Mouse (Mus musculus) heart, embryonic 13.5 days (tissue): ENCODE measurements around the gene Egflam. TPM values are rescaled to one million over a fixed set of nuclear protein-coding genes. Genes with fewer than 3 reads are reported as not detected.

Experiments
- ATAC-seq: fragments of 200-750 bp; cut with Nextera tagmentation; 2 replicates; pipeline ENCODE4 v1.8.0; 2017; ENCODE audit warnings: moderate TSS enrichment; ENCODE audit not compliant: insufficient number of reproducible peaks, low FRiP score, low TSS enrichment; ENCODE audit errors: extremely low read depth
- H3K27ac ChIP-seq: fragments of 300-500 bp; sonication (generic); replicated peaks from 2 replicates; pipeline ENCODE4 v1.5.1; 2015; ENCODE audit warnings: moderate library complexity, mild to moderate bottlenecking, inconsistent platforms
- H3K27me3 ChIP-seq: fragments of 300-500 bp; sonication (generic); replicated peaks from 2 replicates; pipeline ENCODE4 v1.6.1; 2015; ENCODE audit warnings: mild to moderate bottlenecking, inconsistent platforms
- H3K36me3 ChIP-seq: fragments of 300-500 bp; sonication (generic); 2 replicates; pipeline ENCODE4 v1.6.1; 2015; ENCODE audit warnings: mild to moderate bottlenecking, inconsistent platforms
- H3K4me1 ChIP-seq: fragments of 300-500 bp; sonication (generic); 2 replicates; pipeline ENCODE4 v1.6.1; 2015; ENCODE audit warnings: inconsistent platforms
- H3K4me2 ChIP-seq: fragments of 300-500 bp; sonication (generic); 2 replicates; pipeline ENCODE4 v1.6.1; 2015; ENCODE audit warnings: inconsistent platforms, mild to moderate bottlenecking, moderate library complexity
- H3K4me3 ChIP-seq: fragments of 300-500 bp; sonication (generic); 2 replicates; pipeline ENCODE4 v1.5.1; 2015; ENCODE audit warnings: moderate library complexity, mild to moderate bottlenecking, inconsistent platforms
- H3K9ac ChIP-seq: fragments of 300-500 bp; sonication (generic); 2 replicates; pipeline ENCODE4 v1.6.1; 2015; ENCODE audit warnings: inconsistent platforms, mild to moderate bottlenecking, moderate library complexity
- H3K9me3 ChIP-seq: fragments of 300-500 bp; sonication (generic); 2 replicates; pipeline ENCODE4 v1.6.1; 2016; ENCODE audit warnings: inconsistent platforms
- WGBS: fragments of 180-500 bp; shearing (Covaris S2); methylation state at CpG from one replicate; pipeline ENCODE4 v1.1.7; 2015; ENCODE audit warnings: mixed read lengths; 5-methylcytosine and 5-hydroxymethylcytosine counted together
- polyA plus RNA-seq: library from polyadenylated mRNA; unstranded; fragments of >200 nt; fragmentation: Nextera tagmentation; extraction: Ambion mirVana; gene quantifications from 2 replicates; pipeline ENCODE4 v1.2.1, GENCODE M21; 2015

The Egflam gene
- polyA plus RNA-seq = 10.3 and 10.8 TPM in 2 replicates

DNA sequence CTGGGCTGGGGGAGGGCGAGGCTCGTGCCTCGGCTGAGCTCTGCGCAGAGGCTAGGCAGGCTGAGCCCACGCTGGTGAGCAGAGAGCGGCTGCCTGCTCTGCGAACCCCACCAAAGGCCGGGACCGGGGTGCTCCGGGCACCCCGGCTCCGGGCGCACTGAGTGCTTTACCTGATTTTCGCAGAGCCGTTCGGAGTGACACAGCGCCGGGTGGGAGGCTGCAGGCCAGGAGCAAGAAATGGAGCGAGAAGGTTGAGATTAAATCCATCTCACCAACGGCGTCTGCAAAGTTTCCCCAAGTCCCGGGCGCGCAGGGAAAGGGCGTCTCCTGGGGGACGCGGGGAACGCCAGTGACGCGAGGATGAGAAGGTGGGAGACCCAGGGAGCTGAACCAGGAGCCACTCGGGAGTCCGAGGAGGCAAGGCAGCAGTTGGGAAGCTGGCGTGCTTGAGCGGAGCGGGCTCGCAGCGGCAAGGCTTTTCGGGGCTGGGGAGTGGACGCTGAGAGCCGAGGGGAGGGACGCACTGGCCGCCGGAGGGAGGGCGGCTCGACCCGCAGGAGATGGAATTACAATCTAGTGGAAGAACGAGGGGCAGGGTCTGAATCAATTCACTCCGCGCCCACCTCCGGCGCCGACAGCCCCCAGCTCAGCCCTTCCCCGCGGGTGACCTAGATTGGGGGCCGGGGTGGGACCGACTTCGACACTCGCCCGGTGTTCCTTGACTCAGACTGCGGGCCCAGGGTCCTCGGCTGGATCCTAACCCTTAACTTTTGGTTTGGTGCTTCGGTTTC lies at the start of gene Egflam:
Gene Egflam (minus strand): TSS at position 578 of the 791 bp plus-strand sequence.
- H3K27ac ChIP-seq = peak within 1 kb of the TSS; percentile 53

DNA sequence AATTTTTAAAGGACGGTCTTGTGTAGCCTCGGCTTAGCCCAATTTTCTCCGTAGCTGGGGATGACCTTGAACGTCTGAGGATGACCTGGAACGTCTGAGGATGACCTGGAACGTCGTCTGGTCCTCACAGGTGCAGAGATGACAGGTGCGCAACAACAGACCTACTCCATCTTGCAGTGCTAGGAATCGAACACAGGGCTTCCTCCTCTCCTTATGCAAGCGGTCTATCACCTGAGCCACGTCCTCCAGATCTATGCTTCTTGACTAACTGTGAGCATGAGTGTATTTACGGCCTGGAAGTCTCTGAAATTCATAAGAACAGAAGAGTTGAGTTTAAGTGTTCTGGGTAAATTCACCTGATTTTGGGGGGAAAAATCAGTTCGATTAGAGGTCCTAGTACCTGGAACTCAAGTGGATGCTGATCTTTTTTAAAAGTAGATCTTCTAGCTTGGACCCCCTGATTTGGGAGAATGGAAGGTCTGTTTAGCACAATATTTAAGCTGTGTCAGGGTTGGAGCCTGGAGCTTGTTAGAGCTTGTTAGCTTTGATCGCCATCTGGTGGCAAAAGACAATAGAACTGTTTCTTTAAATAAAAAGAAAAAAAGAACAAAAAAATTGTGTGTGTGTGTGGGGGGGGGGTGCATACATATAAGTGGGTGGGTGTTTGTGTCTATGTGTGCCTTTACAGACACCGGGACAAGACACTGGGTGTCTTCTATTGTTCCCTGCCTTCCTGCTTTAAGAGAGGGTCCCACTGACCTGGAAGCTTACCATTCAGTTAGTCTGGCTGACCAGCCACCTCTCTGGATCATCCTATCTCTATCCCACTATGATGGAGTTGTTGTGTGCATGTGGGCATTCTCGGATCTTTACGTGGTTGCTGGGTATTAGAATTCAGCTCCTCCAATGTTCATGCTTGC lies 45.5 kb upstream of the Egflam start:
- peaks cover 16% of the 10 kb centered on the region for H3K4me1 ChIP-seq
- H3K27ac ChIP-seq = no peak overlapping the region
- no peak overlapping the region for H3K4me2 ChIP-seq
- WGBS = 57% methylated on average over 17 of the region's 17 CpGs
- H3K27me3 ChIP-seq = no peaks in the 10 kb centered on the region
- no peak overlapping the region for H3K9ac ChIP-seq
- no peak overlapping the region for H3K4me3 ChIP-seq
- ATAC-seq = no peak
- H3K36me3 ChIP-seq = no peaks in the 10 kb centered on the region
- H3K9me3 ChIP-seq = no peaks in the 10 kb centered on the region

More for the DNA sequence above, at the start of gene Egflam:
- ATAC-seq = peak; percentile 68; the same call in 1 of the 2 replicates
- under 1% methylated on average over 62 of the region's 62 CpGs for WGBS
- H3K4me3 ChIP-seq = peak within 1 kb of the TSS; percentile 68
- H3K9me3 ChIP-seq = no peaks in the 10 kb centered on the region
- H3K9ac ChIP-seq = peak within 1 kb of the TSS; percentile 84
- H3K36me3 ChIP-seq = no peaks in the 10 kb centered on the region
- H3K27me3 ChIP-seq = peaks cover 32% of the 10 kb centered on the region
- peak within 1 kb of the TSS; percentile 99 for H3K4me2 ChIP-seq
- peaks cover 13% of the 10 kb centered on the region for H3K4me1 ChIP-seq

DNA sequence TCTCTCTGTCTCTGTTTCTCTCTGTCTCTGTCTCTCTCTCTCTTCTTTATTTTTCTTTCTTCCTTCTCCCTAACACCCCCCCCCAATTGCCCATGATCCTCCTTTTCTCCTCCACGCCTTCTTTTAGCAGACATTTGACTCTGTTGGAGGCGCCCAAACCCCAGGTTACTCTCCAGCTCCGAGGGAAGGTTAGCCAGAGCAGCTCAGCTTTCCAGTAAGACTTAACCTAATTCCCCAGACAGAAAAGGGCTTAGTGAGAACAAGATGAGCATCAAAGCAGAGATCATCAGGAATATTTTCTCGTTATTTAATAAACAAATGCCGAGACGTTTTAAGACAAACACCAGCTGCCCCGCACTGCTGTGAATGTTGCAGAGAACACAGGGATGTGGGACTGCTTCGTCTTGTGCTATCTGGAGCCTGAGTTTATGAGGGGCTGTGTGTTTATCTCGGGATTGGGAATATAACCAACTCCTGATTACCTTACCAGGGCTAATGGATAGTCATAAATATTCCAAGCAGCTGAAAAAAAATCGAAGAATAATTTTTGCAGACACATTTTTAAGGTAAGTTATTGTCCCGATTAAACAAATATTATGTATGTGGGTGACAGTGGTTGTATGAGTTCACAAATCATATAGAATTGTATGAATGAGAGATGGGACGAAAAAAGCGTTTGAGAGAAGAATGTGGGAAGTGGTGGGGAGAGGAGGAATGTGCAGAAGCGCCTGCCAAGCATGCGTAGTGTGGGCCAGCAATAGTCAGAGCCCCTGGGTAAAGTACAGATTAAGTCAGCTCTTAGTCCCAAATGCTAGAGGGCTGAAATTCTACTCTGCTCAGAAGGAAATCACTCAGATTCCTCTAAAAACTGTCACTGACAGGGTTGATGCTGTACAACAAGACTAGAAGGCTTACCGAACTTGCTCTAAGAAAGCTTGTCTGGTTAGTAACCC lies 44.2 kb upstream of the Egflam start:
- Histone ChIP-seq H3K9me3 (no peaks in the 10 kb centered on the region), H3K36me3 (no peaks in the 10 kb centered on the region), H3K4me1 (peaks cover 16% of the 10 kb centered on the region), H3K4me3 (no peak overlapping the region), H3K27ac (no peak overlapping the region), H3K27me3 (no peaks in the 10 kb centered on the region), H3K4me2 (no peak overlapping the region), H3K9ac (no peak overlapping the region)
- WGBS = 50% methylated on average over 16 of the region's 16 CpGs
- ATAC-seq = no peak

DNA sequence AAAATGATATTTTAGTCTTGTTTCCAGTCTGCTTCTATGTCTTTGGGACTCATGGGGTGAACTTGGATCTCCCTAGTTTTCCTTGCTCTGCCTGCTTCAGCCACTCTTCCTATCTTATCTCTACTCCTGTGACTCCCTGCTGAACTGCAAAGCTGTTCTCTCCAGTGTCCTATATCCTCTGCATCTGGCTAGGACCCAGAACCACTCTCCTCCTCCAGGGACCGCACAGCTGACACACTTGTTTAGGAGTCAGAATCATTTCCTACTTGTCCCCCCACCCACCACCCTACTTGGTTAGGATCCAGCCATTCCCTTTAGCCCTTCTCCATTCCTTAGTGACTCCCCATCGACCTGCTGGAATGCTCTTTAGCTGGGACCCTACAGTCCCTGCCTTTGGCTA lies 26.1 kb upstream of the Egflam start:
- WGBS = 20% methylated on average over 2 of the region's 2 CpGs
- ATAC-seq = no peak
- Histone ChIP-seq H3K4me1 (peaks cover 4% of the 10 kb centered on the region), H3K9ac (no peak overlapping the region), H3K4me2 (no peak overlapping the region), H3K9me3 (no peaks in the 10 kb centered on the region), H3K27ac (no peak overlapping the region), H3K4me3 (no peak overlapping the region), H3K27me3 (no peaks in the 10 kb centered on the region), H3K36me3 (no peaks in the 10 kb centered on the region)

DNA sequence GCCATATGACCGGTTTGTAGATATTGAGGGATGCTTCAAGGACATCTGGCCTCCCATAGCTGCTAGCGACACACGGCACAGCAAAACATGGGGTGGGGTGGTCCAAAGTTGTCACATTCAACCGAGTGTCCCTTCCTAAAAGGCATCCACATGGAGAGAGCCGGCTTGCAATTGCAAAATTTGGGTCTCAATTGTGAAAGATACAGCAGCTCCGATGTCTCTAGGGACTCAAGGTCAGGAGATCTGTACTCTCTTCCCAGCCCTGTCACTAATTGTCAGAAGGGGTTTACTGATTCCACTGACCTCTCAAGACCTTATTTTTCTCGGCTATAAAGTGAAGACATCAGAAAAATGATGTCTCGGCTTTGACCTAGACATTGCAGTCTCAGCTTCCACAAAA lies 6.3 kb upstream of the Egflam start:
- Histone ChIP-seq H3K4me1 (no peaks in the 10 kb centered on the region), H3K4me3 (no peak overlapping the region), H3K4me2 (no peak overlapping the region), H3K9me3 (no peaks in the 10 kb centered on the region), H3K27ac (no peak overlapping the region), H3K36me3 (no peaks in the 10 kb centered on the region), H3K27me3 (peaks cover 12% of the 10 kb centered on the region), H3K9ac (no peak overlapping the region)
- ATAC-seq = no peak
- 70% methylated on average over 8 of the region's 8 CpGs for WGBS

DNA sequence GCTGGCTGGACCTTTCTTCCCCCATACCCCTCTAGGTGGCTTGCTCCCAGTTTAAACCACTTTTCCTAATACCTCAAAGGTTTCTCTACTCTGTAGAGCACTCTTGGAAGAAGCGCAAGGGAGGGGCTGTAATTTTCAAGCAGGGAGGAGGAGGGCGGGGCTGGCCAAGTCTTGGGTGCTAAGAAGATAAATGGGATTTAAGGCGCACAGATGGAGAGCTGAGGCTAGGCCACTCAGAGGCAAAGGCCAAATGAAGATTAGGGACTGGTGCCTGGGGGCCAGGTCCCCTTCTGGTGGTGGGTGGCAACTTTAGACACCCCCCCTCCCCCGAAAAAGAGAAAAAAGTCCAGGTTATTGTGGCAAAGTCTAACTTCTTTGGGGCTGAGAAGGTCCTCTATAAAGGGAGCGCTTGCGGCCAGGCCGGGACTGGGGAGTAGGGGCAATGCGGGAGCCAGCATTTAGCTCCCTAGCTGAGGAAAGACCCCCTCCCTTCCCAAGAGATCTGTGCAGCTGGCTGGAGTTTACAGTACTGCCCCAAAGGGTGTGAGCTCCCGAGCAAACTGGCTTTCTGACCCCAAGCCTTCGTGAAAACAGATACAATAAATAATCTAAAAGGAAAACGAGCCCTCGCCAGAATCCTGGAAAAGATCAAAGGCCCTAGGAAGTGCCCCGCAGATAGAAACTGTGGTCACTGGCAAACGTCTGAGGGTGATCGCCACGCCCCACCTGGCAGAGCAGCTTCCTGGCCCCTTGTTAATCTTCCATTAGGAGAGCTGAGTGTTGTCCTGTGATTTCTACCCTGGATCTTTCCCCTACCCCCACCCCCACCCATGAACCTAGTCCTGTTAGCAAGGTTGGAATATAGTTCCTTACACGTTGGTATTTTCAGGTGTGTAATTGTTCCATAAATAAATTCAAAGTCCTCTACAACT lies 680 bp upstream of the Egflam start:
- ATAC-seq = no peak
- Histone ChIP-seq H3K9ac (peak overlapping the region; percentile 84), H3K27ac (no peak overlapping the region), H3K4me1 (peaks cover 13% of the 10 kb centered on the region), H3K9me3 (no peaks in the 10 kb centered on the region), H3K4me3 (peak overlapping the region; percentile 68), H3K4me2 (peak overlapping the region; percentile 99), H3K36me3 (no peaks in the 10 kb centered on the region), H3K27me3 (peaks cover 32% of the 10 kb centered on the region)
- 4% methylated on average over 17 of the region's 17 CpGs for WGBS

DNA sequence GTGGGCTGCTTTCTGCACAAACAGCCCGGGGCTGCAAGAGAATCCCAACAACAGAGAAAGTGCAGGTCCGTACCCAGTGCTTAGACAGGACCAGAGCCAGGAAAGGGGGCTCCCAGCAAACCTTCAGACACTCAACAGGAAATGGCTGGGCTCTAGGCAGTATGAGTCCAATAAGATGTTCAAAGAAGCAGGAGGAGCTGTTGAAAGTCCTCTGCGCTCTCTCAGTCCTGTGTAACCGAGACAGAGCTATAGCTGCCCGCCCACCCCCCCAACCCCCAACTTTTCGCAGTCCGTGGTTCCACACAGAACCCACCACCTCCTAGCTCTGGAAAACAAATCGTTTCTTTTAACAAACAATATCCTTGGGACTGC lies 763 bp downstream of the Egflam start:
- H3K9ac ChIP-seq = peak overlapping the region; percentile 84
- ATAC-seq = peak; percentile 31; the same call in 1 of the 2 replicates
- H3K4me2 ChIP-seq = peak overlapping the region; percentile 99
- no peaks in the 10 kb centered on the region for H3K9me3 ChIP-seq
- peaks cover 32% of the 10 kb centered on the region for H3K27me3 ChIP-seq
- 2% methylated on average over 8 of the region's 8 CpGs for WGBS
- peak overlapping the region; percentile 68 for H3K4me3 ChIP-seq
- H3K27ac ChIP-seq = peak overlapping the region; percentile 53
- H3K36me3 ChIP-seq = no peaks in the 10 kb centered on the region
- H3K4me1 ChIP-seq = peaks cover 13% of the 10 kb centered on the region

DNA sequence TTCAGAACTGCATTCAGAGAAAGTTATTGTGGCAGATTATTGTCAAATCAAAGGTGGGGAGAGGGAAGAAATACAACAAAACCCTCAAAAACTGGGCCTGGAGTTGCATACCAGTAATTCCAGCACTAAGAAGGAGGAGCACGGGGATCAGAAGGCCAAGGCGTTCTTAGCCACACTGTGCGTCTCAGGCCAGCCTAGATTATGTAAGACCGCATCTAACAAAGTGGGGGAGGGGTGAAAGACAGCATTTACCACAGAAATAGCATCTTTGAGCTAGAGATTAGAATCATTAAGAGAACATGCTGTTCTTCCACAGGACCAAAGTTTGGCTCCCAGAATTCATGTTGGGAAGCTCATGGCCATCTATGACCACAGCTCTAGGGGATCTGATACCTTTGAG lies 14.8 kb downstream of the Egflam start:
- H3K4me3 ChIP-seq = no peak overlapping the region
- no peak overlapping the region for H3K9ac ChIP-seq
- no peaks in the 10 kb centered on the region for H3K36me3 ChIP-seq
- H3K9me3 ChIP-seq = no peaks in the 10 kb centered on the region
- 74% methylated on average over 4 of the region's 4 CpGs for WGBS
- ATAC-seq = no peak
- H3K27ac ChIP-seq = no peak overlapping the region
- H3K27me3 ChIP-seq = no peaks in the 10 kb centered on the region
- no peak overlapping the region for H3K4me2 ChIP-seq
- H3K4me1 ChIP-seq = no peaks in the 10 kb centered on the region

DNA sequence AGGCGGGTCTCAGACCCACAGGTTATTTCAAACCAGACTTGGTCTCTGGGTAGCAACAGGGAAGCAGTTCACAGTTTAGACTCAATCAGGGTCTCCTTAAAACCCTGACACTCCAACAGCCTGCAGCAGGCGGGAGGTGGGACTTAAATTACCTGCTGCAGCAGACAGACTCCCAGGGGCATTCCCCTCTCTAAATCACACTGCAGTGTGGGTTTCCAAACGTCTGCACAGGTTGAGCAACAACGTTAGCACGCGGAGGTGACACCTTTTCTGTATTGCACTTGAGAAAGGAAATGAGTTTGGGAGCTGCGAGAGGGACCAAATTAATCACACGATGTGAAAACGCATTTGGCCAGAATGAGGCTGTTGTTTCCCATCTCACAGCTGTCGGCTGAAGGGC lies 15.7 kb downstream of the Egflam start:
- Histone ChIP-seq H3K36me3 (no peaks in the 10 kb centered on the region), H3K4me2 (no peak overlapping the region), H3K9me3 (no peaks in the 10 kb centered on the region), H3K27ac (no peak overlapping the region), H3K9ac (no peak overlapping the region), H3K27me3 (no peaks in the 10 kb centered on the region), H3K4me3 (no peak overlapping the region), H3K4me1 (no peaks in the 10 kb centered on the region)
- no peak for ATAC-seq
- WGBS = 53% methylated on average over 10 of the region's 10 CpGs

DNA sequence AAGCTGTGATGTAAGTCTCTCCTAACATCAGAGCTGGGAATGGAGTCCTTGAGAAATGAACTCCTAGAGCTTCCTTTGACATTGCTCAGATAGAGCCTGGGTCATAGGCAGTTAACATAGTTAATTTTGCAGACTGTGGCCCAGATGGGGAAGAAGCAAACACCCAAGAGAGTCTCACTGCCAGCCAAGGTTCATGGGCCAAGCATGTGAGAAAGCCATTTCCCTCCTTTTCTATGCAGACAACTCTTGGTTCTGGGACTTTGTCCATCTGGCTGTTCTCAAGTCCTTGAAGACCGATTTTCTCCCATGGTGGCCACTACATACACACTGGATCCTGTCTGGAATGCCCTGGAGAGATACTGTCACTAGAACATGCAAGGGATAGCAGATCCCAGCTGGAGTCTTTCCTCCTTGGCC lies 45.6 kb downstream of the Egflam start:
- no peak overlapping the region for H3K27ac ChIP-seq
- H3K4me1 ChIP-seq = no peaks in the 10 kb centered on the region
- no peak for ATAC-seq

More for the DNA sequence above, 45.6 kb downstream of the Egflam start:
- Histone ChIP-seq H3K9me3 (no peaks in the 10 kb centered on the region), H3K27me3 (no peaks in the 10 kb centered on the region), H3K4me3 (no peak overlapping the region), H3K9ac (no peak overlapping the region), H3K36me3 (no peaks in the 10 kb centered on the region), H3K4me2 (no peak overlapping the region)
- WGBS = 66% methylated on average over 1 of the region's 1 CpGs
